Mouse (Mus musculus): ENCODE results near the gene Plpp1.
A peak's percentile ranks its signal among the peaks of the same experiment; 100 is the strongest.

Plpp1 gene

DNA sequence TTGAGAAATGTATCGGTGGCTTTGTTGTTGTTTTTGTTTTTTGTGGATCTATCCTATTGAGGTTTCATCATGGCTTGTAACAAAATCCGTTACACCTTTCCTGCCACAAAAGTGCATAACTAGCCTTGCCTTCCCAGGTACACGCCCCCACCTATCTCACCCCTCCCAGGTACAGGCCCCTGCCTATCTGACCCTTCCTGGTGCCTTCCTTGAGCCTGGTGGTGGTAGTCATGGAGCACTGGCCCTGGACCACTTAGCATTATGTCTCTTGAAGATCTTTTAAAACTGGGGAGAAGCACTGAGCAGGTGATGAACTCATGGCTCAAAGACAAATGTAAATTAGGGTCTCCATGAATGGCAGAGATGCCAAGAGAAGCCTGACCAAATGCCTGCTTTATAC is 61.8 kb downstream of the Plpp1 start:
- DNase-seq = no peak

DNA sequence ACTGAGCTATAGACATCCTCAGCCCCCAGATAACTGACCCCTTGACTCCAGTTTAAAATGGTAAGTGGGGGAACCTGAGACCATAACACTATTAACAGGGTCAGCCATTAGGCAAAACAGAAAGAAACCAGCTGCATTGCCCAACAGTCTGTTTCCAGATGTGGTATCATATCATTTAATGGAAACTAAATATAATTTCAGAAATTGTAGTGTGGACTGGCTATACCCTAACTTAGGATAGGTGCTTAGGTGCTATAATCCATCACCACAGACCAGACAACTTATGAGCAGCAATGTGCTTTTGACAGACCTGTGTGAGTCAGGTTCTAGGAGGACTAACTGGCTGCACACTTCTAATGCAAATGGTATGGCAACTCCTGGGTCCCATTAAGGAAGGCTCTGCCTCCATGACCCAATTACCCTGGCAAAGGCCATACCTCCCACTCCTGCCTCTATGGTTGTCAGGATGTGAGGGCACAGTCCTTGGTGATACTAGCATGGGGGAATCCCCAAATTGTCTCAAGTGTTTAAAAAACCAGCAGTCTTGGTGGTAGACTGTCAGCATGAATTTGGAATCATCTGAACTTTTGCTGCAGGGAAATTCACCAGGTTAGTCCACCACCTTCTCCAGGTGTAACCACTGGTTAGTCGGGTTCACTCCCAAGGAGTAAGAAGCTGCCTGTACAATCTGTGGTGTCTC is 62.5 kb downstream of the Plpp1 start:
- no peak for DNase-seq

DNA sequence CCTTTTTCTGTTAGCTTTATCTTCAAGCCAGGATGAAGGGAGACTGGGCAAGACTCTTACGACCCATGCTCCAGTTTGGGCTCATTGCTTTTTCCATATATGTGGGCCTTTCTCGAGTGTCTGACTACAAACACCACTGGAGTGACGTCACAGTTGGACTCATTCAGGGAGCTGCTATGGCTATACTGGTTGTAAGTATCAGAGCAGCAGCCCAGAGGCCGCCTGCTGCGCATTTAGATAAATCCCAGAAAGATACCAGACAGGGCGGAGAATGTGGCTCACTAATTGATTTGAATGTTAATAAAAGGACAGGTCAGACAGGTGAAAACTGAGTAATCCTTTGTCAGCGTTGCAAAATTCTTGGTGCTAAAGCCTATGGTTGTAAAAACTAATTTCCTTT is 66.2 kb downstream of the Plpp1 start:
- no peak for DNase-seq

DNA sequence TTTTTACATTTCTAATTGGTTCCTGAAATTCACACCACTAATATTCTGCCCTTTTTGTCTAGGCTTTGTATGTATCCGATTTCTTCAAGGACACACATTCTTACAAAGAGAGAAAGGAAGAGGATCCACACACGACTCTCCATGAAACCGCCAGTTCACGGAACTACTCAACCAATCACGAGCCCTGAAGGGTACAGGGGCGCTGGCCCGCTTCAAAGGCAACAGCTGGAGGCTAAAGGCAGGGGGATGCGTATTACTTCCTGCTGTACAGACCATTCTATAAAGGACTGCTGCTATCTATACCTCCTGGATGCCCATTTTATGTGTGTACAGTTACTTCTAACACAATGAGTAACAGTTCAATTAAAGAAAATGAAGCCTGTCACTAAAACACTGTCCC is 66.8 kb downstream of the Plpp1 start:
- DNase-seq = no peak

DNA sequence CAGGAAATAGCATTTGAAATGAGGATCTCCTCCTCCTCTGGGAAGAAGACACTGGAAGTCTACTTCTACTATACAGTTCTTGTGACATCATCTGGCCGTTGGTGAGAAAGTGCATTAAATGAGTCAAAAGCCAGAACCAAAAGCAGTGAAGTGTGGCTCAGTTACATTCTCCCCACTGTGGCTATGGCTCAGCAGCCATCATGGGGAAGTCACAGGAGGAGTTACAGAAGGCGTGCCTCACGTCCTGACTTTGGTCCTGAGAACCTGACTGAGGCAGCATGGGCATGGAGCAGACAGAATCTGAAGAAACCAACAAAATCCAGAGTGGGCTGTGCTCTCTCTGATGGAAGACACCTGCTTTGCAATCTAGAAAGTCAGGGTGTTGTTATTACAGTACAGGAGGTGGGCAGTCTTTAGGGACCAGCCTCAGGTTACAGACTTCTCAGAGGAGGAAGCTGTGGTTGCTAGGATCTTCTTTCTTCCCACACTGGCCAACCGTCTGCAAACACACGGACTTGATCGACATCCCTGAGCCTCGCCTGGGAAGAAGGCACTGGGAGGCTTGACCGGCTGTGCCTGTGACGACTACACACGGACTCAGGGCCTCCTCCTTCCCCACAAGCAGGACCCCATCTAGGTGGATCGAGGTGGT is 69.6 kb downstream of the Plpp1 start:
- no peak for DNase-seq

DNA sequence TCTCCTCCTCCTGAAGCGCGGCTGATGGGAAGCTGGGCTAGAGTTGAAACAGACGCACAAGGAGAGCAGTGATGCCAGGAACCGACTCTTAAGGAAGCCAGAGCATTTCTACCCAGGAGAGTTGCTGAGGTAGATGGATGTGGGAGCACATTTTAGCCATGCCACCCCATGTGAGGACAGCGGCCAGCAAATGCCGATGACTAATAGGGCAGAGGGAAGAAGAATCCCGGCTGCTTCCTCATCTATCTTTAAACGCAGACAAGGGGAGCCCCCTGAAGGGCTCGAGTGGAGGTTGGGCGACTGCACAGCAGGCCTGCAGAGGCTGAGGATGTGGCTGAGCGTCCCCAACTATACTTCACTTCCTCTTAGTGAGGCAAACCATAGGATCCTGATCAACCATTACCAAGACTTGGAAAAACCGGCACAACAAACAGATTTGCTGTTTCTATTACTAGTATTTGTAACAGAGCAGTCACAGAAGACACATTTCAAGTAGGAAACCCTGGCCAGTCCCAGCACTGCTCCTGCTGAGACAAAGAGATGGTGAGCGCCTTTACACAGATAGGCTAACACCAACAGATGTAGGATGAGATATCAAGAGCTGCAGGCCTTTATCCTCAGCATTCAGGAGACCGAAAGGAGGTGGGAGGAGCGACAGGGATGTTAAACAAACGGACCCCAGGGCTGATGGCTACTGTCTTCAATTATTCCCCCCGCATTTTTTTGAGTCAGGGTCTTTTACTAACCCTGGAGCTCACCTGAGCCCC is 71.1 kb downstream of the Plpp1 start:
- DNase-seq = no peak

DNA sequence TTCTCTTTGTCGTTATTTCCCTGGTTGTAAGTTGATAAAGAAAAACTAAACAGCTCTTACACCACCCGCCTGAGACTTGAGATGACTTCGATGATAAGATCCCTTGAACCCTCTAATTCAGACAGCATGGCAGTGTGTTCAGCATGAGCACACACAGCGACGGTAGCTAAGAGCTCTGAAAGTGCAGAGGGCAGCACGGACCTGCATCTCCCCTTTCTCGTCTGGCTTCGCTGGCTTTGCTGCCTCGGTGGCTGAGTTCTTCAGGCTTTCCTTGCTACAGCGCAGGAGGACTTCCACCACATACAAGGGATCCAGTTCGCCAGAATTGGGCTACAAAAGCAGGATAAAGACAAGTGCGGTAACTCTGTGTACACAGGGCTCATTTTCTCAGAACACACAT is 86.6 kb downstream of the Plpp1 start:
- no peak for DNase-seq

DNA sequence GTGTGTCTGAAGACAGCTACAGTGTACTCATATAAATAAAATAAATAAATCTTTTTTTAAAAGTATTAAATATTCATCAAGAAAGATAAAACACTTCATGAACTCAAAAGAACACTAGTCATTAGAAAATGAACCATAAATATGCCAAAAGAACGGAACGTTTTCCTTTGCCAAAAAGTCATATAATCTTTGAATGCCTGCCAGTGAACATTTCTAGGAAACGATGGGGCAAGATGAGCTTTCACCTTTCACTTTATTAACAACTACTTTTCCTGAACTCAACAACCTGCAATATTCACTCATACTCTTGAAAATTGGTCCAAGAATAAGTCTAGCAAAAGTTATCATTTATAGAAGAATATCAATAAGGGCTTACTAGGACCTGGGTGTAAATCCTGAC is 101.6 kb downstream of the Plpp1 start:
- no peak for DNase-seq

DNA sequence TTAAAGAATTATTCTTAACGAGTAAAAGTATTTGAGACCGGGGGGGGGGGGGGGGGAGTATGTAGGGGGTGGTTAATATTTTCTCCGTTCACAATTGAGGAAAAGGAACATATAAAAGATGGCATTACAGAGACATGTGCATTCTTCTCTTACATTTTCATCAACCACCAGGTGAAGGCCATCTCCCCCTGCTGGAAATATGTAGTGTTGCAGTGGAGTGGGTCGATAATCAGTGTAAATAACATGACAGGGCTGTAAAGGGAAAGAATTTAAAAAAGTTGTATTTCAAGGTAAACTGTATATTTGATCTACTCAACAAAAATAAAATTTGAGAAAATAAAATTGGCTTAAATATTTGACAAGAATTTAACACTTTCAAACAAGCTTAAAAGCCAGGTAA is 109.1 kb downstream of the Plpp1 start:
- peak; percentile 57 for DNase-seq

DNA sequence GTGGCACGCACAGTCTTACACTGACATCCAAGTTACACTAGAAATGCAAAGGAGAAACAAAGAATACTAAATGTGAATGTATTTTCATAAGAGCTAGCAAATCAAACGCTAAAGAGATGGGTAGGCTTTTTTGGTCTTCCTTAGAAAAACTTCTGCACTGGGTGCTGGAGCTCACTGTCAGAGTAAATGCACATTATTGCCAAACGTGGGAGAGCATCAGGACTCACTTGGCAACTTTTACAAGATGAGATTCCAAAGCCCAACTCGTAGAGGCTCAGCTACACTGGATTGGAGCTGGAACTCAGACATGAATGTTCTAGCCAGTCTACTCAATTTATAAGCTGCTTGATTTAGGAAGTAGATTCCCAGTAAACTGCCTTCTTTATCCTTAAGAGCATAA is 109.8 kb downstream of the Plpp1 start:
- no peak for DNase-seq
